Mouse (Mus musculus) bone marrow, adult 2 months (tissue): ENCODE results near the gene C130050O18Rik.

Experiments
- CTCF ChIP-seq: fragments of 200-500 bp; IDR thresholded peaks from 2 replicates; pipeline ENCODE4 v1.5.1; 2011; ENCODE audit warnings: low read length, control low read depth; ENCODE audit not compliant: control insufficient read depth, insufficient read depth
- POLR2A ChIP-seq: fragments of 200-500 bp; IDR thresholded peaks from 2 replicates; pipeline ENCODE4 v1.6.1; 2011; ENCODE audit warnings: low read depth, mild to moderate bottlenecking, control low read depth, low read length, borderline replicate concordance; ENCODE audit not compliant: control insufficient read depth

DNA sequence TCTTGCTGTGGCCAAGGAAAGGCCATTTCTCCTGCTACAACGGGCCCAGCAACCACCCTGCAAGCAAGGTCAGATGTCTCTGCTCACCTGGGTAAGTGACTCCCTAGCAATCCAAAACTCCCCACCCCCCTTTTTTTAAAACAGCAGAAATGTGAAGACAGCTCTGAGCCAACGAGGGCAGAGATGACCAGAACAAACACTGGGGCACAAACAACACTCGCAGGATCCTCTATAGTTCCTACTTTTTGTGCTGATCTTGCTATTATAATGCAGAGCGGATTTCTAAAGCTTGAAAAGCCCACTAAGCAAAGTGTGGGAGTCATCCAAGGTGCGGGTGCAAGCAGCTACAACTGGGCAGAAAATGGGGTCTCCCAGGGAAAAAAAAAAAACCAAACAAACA, 34.0 kb upstream of the C130050O18Rik start:
- TF ChIP-seq POLR2A (no peak), CTCF (no peak)
